Mouse (Mus musculus): ENCODE results near the gene Msantd1.

Msantd1 gene

GRCm38 (mm10) chr5:34972471-34972870 lies 64.7 kb downstream of the Msantd1 start:
- CTCF ChIA-PET: no interaction called here
